In the genomic region with DNA sequence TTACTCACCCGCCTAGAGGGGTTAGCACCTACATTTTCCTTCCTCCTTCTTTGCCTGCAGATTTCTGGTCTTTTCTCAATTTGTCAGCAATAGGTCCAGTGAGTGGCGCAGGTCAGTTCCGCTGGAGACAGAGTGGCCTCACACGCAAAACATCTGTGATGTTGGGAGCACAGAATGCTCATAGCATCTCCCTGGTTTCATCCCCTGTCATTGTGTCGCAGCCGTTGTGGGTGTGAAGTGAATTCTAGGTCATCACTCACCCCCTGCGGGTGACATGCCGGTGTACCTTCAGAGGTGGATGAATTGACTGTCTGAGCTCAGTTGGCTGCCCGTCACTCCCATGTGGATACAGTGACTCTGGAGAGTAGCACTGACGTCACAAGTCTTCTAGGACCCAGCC, we compare ENCODE assay signal across 44 mouse cellular contexts. TPM values are rescaled to one million over a fixed set of nuclear protein-coding genes. Genes with fewer than 3 reads are reported as not detected.
"Had no signal": no experiment of that assay in that cellular context is flagged by ENCODE, and none has a peak within 500 bp of the region (broad histone marks: within the 10 kb centered on the region; RNA-seq: fewer than 3 reads in every experiment).

No protein-coding gene starts in this region.

- H3K36me3 ChIP-seq: limb, embryonic 12.5 days; limb, embryonic 13.5 days; limb, embryonic 15.5 days; liver, embryonic 12.5 days; liver, embryonic 13.5 days; liver, embryonic 15.5 days; lung, embryonic 15.5 days; midbrain, embryonic 10.5 days; midbrain, embryonic 12.5 days; midbrain, embryonic 13.5 days; midbrain, embryonic 15.5 days; neural tube, embryonic 12.5 days; neural tube, embryonic 13.5 days had no signal

- H3K9ac ChIP-seq: limb, embryonic 12.5 days; limb, embryonic 13.5 days; limb, embryonic 15.5 days; liver, embryonic 12.5 days; liver, embryonic 13.5 days; liver, embryonic 14.5 days; liver, embryonic 15.5 days; liver, postnatal 0 days; lung, embryonic 14.5 days; lung, embryonic 15.5 days; midbrain, embryonic 12.5 days; midbrain, embryonic 13.5 days; midbrain, embryonic 15.5 days; neural tube, embryonic 12.5 days; neural tube, embryonic 13.5 days had no signal

- H3K9me3 ChIP-seq: limb, embryonic 12.5 days; limb, embryonic 13.5 days; limb, embryonic 15.5 days; liver, embryonic 12.5 days; liver, embryonic 13.5 days; liver, embryonic 15.5 days; lung, embryonic 15.5 days; megakaryocyte, embryonic 14.5 days; midbrain, embryonic 10.5 days; midbrain, embryonic 12.5 days; midbrain, embryonic 13.5 days; midbrain, embryonic 15.5 days; neural tube, embryonic 12.5 days; neural tube, embryonic 13.5 days had no signal

- H3K27me3 ChIP-seq: midbrain, embryonic 12.5 days; midbrain, embryonic 13.5 days; midbrain, embryonic 15.5 days; neural tube, embryonic 12.5 days; neural tube, embryonic 13.5 days had no signal

- H3K4me3 ChIP-seq: limb, embryonic 12.5 days; limb, embryonic 13.5 days; limb, embryonic 15.5 days; liver, embryonic 12.5 days; liver, embryonic 13.5 days; liver, embryonic 15.5 days; lung, embryonic 15.5 days; megakaryocyte, embryonic 14.5 days; midbrain, embryonic 10.5 days; midbrain, embryonic 12.5 days; midbrain, embryonic 13.5 days; midbrain, embryonic 15.5 days; myocyte; neural tube, embryonic 12.5 days; neural tube, embryonic 13.5 days had no signal

- H3K27ac ChIP-seq: limb, embryonic 12.5 days; limb, embryonic 13.5 days; limb, embryonic 15.5 days; liver, embryonic 12.5 days; liver, embryonic 13.5 days; liver, embryonic 14.5 days; liver, embryonic 15.5 days; lung, embryonic 15.5 days; macrophage; midbrain, embryonic 10.5 days; midbrain, embryonic 12.5 days; midbrain, embryonic 13.5 days; midbrain, embryonic 15.5 days; neural tube, embryonic 12.5 days; neural tube, embryonic 13.5 days had no signal

- H3K4me2 ChIP-seq: limb, embryonic 12.5 days; limb, embryonic 13.5 days; limb, embryonic 15.5 days; liver, embryonic 11.5 days; liver, embryonic 12.5 days; liver, embryonic 13.5 days; liver, embryonic 15.5 days; lung, embryonic 14.5 days; lung, embryonic 15.5 days; midbrain, embryonic 12.5 days; midbrain, embryonic 13.5 days; midbrain, embryonic 15.5 days; neural tube, embryonic 12.5 days; neural tube, embryonic 13.5 days had no signal

- H3K4me1 ChIP-seq: limb, embryonic 13.5 days; limb, embryonic 15.5 days; liver, embryonic 12.5 days; liver, embryonic 13.5 days; liver, embryonic 15.5 days; lung, embryonic 15.5 days; megakaryocyte, embryonic 14.5 days; midbrain, embryonic 12.5 days had no signal

- ATAC-seq: liver, embryonic 12.5 days; liver, postnatal 0 days; lung, postnatal 0 days; midbrain, embryonic 13.5 days; midbrain, embryonic 15.5 days; midbrain, embryonic 16.5 days had no signal

- DNase-seq: left cerebral cortex, postnatal 4 days; liver; liver, embryonic 13.5 days; liver, postnatal 0 days; lung, adult 18-20 months; lung, adult 2 months; lung, embryonic 14.5 days; lung, postnatal 10 days; lung, postnatal 14 days; lung, postnatal 36 days; lung, postnatal 4 days had no signal

RNA-seq across cellular contexts. Expression of gene Fcrl6, which starts 9.0 kb away (rescaled TPM):
- total RNA-seq: left cerebral cortex, adult 8-10 months; left cerebral cortex, postnatal 10 days; left cerebral cortex, postnatal 14 days; left cerebral cortex, postnatal 25 days; left cerebral cortex, postnatal 36 days; left cerebral cortex, postnatal 4 days; liver, adult 2 months; megakaryocyte progenitor cell, adult 5-6 weeks; megakaryocyte, adult 5-6 weeks; megakaryocyte-erythroid progenitor cell, adult 5-6 weeks; monocyte, adult 5-6 weeks had no signal
- polyA plus RNA-seq: liver, adult 2 months; liver, embryonic 12.5 days; liver, embryonic 13.5 days; liver, embryonic 14.5 days; liver, embryonic 15.5 days; lung, adult 2 months; lung, embryonic 14.5 days; lung, embryonic 15.5 days; lung, embryonic 16.5 days; lung, postnatal 0 days; macrophage; midbrain, embryonic 13.5 days; myocyte had no signal

RNA-seq across cellular contexts. Expression of gene Slamf8, which starts 20.9 kb away (rescaled TPM):
- total RNA-seq: left cerebral cortex, postnatal 10 days; left cerebral cortex, postnatal 14 days; left cerebral cortex, postnatal 25 days; left cerebral cortex, postnatal 36 days; left cerebral cortex, postnatal 4 days; megakaryocyte progenitor cell, adult 5-6 weeks; megakaryocyte-erythroid progenitor cell, adult 5-6 weeks; midbrain, postnatal 0 days had no signal
- polyA plus RNA-seq: limb, embryonic 12.5 days; liver, embryonic 11.5 days; liver, embryonic 12.5 days; lung, embryonic 14.5 days; lung, embryonic 16.5 days; midbrain, embryonic 10.5 days; midbrain, embryonic 12.5 days; midbrain, embryonic 13.5 days; midbrain, embryonic 15.5 days; midbrain, embryonic 16.5 days; midbrain, postnatal 0 days; myocyte; neural tube, embryonic 11.5 days; neural tube, embryonic 12.5 days; neural tube, embryonic 13.5 days had no signal

RNA-seq across cellular contexts. Expression of gene Vsig8, which starts 55.6 kb away (rescaled TPM):
- total RNA-seq: left cerebral cortex, postnatal 4 days; liver, adult 2 months; megakaryocyte progenitor cell, adult 5-6 weeks; megakaryocyte, adult 5-6 weeks; megakaryocyte-erythroid progenitor cell, adult 5-6 weeks; monocyte, adult 5-6 weeks had no signal
- polyA plus RNA-seq: limb, embryonic 11.5 days; limb, embryonic 12.5 days; liver, adult 2 months; liver, embryonic 11.5 days; liver, embryonic 12.5 days; liver, embryonic 13.5 days; liver, embryonic 14.5 days; liver, embryonic 15.5 days; liver, postnatal 0 days; myocyte had no signal
